Mouse (Mus musculus) lung, adult 18-20 months (tissue): ENCODE measurements around the gene Ngfr.

Experiments
- DNase-seq, 2 experiments: peaks; one replicate each; pipeline ENCODE4 v3.0.0; 2022; ENCODE audit warnings: mixed read lengths in 2 of 2

Ngfr gene

GRCm38 (mm10) chr11:95563849-95564248 lies 23.7 kb downstream of the Ngfr start:
- DNase-seq: no peak

GRCm38 (mm10) chr11:95560773-95561172 lies 26.8 kb downstream of the Ngfr start:
- peak in 1 of 2 experiments; percentile 32 for DNase-seq

DNA sequence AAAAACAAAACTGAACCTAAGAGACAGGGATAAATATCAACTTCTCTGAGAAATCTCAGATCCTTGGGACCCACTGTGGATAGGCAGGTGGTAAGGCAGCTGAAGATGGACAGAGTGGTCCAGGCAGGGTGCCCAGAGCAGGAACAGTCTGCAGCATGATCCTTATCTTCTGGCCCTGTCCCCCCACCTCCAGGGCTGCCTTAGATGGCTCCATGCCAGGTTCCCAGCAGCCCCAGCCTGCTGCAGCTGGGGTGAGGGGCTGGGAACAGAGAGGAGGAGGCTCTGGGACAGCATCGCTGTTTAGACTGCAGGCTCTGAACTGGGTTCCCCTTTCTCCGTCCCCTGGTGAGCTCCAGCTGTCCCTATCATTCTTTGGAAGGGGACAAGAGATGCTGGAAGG lies 27.8 kb downstream of the Ngfr start:
- no peak for DNase-seq

- DNase-seq: no peak
Observed at GRCm38 (mm10) chr11:95557719-95558118, 29.8 kb downstream of the Ngfr start.

DNA sequence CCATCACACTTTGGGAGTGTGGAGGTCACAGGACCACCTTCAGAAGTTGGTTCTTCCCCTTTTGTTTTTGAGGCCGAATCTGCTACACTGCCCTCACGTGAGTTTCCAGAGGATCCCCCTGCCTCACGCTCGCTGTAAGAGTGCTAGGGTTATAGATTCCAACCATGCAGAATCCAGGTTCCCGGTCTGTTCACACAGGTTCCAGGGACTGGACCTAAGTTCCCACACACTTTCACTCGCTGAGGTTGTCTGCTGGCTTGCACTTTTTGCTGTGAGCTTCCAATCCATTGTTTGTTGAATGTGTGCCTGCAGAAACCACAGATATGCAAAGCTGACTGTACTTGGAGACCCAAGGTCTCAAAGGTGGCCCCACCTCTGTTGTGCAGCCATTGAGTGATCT lies 30.5 kb downstream of the Ngfr start:
- no peak for DNase-seq

DNA sequence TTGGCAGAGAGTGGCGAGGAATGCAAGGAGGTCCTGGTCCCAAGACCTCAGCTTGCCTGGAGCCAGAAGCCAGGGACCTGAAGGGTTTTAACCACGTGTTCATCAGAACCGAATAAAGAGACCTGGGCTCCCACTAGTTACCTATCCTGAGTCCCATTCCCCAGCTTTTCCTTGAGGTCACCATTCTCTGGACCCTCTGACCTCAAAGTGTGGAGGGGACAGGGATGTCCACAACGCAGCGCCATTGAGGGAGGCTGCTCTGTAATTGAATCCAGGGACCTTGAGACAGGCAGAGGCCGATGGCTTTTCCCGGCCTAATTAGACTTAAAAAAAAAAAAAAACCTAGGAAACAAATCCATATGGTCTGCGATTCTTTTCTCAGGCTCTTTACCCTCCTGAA lies 32.3 kb downstream of the Ngfr start:
- no peak for DNase-seq

GRCm38 (mm10) chr11:95550301-95551021 lies 37.1 kb downstream of the Ngfr start:
- DNase-seq: no peak

DNA sequence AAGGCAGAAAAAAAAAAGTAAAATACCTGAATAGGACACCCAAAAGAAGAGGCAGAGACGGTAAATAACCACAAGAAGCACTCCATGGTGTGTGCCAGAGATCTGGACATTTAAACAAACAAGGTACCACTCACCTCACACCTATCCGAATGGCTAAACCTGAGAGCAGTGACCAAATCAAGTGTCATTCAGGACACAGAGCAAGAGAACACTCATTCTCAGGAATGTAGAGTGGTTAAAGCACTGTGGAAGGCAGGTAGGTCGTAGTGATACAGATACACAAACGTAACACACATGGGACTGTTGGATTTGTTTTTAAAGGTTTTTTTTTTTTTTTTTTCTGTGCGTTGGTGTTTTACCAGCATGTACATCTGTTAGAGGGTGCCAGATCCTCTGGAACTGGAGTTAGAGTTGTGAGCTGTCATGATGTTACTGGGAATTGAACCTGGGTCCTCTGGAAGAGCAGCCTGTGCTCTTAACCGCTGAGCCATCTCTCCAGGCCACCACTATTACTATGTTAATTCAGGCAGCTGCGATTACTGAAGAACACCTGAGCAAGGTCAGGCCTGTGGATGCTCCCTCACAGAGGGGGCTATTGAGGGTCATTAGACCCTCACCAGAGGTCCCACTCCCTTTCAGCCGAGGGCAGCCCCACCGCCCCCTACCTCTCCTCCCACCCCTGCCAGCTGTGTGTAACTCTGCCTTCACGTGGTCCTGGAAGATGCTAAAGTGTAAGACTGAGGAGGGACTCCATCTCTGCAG lies 41.3 kb downstream of the Ngfr start:
- peak; percentile 14 to 43 for DNase-seq

DNA sequence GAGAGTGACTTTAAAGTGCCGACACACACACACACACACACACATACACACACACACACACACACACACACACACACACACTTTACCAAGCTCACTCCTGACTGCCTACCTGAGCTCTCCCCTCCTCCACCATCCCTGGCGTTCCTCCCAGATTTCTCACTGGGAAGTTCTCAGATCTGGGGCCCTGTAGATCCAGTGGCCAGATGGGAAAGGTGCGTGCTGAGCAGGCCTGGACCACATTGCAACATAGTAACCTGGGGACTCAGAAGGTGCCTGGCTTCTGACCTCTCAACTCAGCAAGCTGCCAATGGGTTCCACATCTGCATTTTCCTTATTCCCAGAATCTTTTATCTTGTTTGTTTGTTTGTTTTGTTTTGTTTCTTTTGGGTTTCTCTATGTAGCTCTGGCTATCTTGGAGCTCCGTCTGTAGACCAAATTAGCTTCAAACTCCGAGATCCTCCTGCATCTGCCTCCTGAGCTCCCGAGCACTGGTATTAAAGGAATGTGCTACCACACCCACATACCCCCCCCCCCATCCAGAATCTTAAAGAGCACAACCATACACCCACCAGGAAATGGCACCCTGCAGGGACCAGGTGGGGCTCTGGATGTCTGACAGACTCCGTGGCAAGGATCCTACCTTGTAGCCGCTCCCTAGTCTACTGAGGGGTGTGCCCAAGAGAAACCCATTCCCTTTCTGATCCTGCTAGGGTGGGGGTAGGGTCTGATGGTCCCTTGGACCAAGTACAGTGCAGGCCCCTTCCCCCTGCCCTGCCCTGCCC lies 42.8 kb downstream of the Ngfr start:
- DNase-seq: peak in 1 of 2 experiments; percentile 34

DNA sequence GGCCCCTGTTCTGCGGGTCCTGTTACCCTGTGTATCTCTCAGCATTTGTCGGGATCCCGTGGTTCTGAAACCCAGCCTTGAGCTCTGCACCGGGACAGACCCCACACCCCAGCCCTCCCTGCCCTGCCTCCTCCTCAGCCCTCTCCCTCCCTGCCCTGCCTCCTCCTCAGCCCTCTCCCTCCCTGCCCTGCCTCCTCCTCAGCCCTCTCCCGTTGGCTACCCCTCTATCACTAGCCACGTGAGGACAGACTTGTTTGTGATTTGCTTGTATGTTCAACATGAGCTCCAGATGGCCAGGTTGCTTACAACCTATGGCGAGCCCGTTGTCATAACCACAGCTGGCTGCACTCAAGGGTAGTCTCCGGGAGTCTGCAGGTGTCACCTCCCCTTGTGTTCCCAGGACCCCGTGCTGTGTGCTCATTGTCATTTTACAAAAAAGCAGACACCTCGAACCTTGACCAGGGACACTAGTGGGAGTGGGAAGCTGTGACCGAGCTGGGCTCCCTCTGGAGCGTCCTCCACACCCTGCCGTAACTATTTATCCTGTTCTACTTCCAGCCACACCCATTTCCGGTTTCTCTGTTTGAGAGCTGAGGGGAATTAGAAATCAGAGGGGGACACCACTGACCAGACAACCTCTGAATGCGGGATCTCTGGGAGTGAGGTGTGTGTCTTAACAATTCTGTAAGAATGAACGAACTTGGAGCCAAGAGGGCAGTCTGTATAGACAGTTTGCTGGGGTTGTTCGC lies 46.7 kb downstream of the Ngfr start:
- no peak for DNase-seq

DNA sequence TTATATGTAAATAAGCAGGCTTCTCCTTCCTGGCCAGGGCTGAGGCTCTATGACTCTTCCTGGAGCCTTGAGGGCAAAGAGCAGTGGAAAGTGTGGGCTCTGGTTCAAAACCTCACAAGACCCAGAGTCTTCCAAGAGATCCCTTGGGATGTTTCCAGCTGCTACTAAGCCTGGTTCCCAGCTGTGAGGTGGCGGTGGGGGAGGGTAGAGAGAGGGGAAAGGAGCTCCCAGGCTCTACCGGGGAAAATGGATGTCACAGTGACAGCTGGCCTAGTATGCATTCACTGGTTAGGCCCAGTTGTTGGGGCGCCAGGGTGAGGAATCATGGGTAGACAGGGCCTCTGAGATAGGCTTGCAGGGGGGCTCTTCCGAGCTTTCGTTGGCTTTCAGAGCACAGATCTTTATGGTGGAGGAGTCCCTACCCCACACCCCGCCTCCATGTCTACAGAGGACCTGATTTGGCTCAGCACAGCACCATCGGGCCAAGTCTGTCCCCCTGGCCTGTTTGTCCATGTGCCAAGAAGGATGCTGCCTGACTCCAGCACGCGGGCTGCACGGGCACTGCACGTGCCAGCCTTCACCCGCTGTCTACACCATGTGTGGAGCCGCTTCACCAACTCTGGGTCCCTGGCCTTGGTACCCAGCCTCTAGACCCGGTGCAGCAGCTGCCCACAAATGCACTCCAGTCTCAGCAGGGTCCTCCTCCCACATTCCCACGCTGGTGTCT lies 49.0 kb downstream of the Ngfr start:
- DNase-seq: no peak

GRCm38 (mm10) chr11:95533484-95534160 lies 53.9 kb downstream of the Ngfr start:
- DNase-seq: peak; percentile 80 to 85

DNA sequence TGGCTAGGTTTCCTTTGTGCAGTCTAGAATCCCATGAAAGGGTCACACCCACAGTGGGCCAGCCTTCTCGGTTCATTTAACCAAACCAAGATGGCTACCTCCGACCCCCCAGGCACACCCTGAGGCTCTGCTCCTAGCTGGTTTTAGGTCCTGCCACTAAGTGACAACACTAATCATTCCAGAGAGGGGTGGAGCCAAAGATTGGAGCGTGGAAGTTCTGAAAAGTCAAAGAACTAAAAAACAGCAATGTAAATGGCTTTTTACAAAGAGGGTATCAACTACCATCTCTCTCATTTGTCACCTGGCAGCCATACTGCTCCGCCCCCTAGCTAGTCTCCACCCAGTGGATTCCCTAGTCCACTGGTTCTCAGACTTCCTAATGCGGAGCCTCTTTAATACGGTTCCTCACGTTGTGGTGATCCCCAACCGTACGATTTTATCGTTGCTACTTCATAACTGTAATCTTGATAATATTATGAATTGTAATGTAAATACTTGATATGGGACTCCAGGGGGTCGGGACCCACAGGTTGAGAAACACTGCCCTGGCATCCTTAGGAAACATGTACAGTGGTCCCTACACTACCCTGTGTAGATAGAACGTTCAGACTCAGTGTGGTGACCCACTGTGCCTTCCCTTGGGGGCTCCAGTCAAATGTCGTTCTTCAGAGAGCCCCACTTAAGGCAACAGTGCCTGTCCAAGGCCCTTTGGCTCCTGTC lies 55.0 kb downstream of the Ngfr start:
- DNase-seq: no peak

- DNase-seq: no peak
Observed at GRCm38 (mm10) chr11:95528231-95528630, 59.3 kb downstream of the Ngfr start.

- DNase-seq: no peak
Observed at GRCm38 (mm10) chr11:95527307-95527706, 60.2 kb downstream of the Ngfr start.

DNA sequence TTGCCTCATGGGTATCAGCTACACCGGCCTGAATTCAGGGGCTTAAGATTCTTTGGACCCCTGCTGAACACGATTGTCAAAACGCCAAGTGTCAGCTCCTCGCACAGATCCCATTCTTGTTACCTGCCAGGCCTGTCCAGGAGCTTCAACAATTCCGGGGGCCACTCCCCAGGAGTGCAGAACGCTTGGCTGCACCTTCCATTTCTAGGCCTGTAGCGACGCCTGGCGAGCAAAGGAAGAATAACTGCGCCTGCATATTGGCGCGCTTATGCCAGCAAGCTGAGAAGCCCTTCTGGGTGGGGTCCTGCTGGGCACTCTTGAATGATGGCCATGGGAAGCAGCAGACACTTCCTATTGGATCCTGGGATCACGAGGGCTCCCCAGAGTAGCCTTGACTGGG lies 66.0 kb downstream of the Ngfr start:
- DNase-seq: peak; percentile 76 to 81

DNA sequence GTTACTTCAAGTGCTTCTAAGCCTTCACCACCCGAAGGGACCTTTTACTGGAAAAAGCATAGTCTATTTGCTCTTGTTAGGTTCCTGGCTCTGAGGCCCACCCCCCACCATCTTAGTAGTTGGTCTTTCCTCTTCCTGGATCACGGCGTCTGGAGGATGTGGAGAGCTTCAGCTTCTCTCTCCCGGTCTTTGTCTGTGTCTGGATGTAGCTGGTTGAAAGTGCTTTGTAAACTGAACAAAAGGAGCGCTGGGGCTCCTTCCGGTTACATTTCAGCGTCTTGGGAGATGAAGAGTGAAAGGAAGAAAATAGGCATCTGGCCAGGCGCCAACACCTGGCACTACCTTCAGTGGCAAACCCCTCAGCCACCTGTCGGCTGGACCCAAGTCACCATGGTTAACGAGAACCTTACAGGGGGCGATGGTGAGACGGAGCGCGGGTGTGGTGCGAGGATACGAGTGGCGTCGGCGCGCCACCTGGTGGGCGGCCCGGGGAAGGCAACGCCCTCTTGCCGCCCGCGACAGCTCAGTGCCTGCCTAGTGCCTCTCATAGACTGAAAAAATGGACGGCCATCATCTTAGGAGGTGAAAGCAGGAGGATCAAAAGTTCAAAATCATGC lies 67.0 kb downstream of the Ngfr start:
- peak; percentile 82 to 86 for DNase-seq

- DNase-seq: no peak
Observed at GRCm38 (mm10) chr11:95519996-95520395, 67.5 kb downstream of the Ngfr start.

DNA sequence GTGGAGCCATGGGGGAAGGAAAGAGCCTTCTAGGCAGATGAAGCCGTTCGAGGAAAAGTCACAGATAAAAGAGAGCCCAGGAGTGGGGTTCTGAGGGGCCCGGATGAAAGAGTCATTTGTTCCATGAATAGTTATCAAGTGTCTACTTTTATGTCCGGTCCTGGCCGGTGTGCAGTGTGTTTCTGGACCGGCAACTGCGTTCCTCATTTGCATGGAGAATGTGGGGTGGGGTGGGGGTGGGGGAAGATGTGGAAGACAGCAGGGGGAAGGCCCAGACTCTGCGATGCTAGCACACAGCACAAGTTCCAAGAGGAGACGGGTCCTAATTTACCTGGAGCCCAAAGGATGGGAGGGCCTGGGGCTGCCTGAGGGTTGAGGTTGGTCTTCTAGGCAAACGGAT lies 68.2 kb downstream of the Ngfr start:
- DNase-seq: no peak
